Mouse (Mus musculus): ENCODE measurements around the gene Dennd6a. TPM values are rescaled to one million over a fixed set of nuclear protein-coding genes. Genes with fewer than 3 reads are reported as not detected.

Gene Dennd6a
- polyA plus RNA-seq, 1 experiment from 2014 or later: 32.0 TPM

DNA sequence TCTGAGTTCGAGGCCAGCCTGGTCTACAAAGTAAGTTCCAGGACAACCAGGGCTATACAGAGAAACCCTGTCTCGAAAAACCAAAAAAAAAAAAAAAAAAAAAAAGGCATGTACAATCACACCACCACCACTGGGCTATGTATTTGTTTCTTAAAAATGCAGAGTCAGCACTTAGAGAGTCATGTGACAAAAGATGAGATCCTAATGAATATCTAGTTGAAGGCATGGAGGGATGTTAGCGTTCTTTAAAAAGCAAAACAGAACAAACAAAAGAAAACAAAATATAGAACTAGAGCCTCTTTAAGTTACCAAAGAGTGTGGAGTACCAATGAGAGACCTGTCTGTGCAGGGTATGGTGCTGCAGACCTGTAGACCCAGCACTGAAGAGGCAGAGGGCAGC, 10.0 kb downstream of the Dennd6a start:
- 94% methylated on average over 2 of the region's 3 CpGs for WGBS
- H3K27ac ChIP-seq: no peak overlapping the region
- no peaks in the 10 kb centered on the region for H3K9me3 ChIP-seq
- no peaks in the 10 kb centered on the region for H3K27me3 ChIP-seq (ENCODE audit: insufficient read depth, poor library complexity, severe bottlenecking)
- no peak for DNase-seq (ENCODE audit: low spot score)
- H3K4me1 ChIP-seq: peaks cover 19% of the 10 kb centered on the region
- peaks cover 9% of the 10 kb centered on the region for H3K36me3 ChIP-seq
- no peak overlapping the region for H3K4me3 ChIP-seq

DNA sequence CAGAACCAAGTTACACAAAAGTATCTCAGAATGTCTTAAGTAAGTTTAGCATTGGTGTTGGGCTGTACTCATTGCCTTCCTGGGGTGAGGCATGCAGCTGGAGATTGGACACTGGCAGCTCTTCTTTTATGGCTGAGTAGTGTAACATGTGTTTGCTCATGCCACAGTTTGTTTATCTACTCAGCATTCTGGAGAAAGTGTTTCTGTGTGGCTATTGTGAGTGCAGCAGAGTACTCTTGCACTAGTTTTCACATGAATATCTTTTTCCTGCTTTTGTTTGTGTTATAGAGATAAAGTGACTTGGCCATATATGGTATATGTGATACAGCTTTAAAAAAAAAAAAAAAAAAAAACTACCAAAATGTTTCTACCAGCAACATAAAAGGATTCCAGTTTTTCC, 13.5 kb downstream of the Dennd6a start:
- Histone ChIP-seq H3K27me3 (ENCODE audit: insufficient read depth, poor library complexity, severe bottlenecking) (no peaks in the 10 kb centered on the region), H3K4me1 (peaks cover 7% of the 10 kb centered on the region), H3K27ac (no peak overlapping the region)

DNA sequence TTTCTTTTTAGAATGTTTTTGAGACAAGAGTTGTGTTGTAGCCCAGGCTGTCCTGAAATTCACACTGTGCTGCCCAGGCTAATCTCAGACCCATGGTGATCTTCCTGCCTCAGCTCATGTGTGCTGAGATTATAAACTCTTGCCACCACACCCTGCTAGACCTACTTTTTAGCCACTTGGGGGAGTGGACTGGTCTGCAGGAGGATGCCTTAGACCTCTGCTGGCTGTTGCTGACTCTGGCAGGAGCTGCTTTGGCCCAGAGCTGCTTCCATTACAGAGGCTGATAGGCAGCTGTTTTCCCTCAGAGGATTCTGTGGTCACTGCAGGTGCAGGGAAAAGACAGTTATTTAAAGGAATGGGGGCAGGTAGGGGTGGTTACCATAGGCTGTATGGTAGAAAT, 17.7 kb downstream of the Dennd6a start:
- H3K36me3 ChIP-seq: peaks cover 10% of the 10 kb centered on the region; the same call in 1 of the 2 replicates
- peak; percentile 53 for DNase-seq (ENCODE audit: low spot score)
- peaks cover 4% of the 10 kb centered on the region; the same call in 1 of the 2 replicates for H3K4me1 ChIP-seq
- no peak overlapping the region for H3K4me3 ChIP-seq
- no peaks in the 10 kb centered on the region for H3K9me3 ChIP-seq
- H3K27me3 ChIP-seq (ENCODE audit: insufficient read depth, poor library complexity, severe bottlenecking): no peaks in the 10 kb centered on the region
- H3K27ac ChIP-seq: no peak overlapping the region

More for the DNA sequence above, 13.5 kb downstream of the Dennd6a start:
- H3K4me3 ChIP-seq: no peak overlapping the region
- DNase-seq (ENCODE audit: low spot score): peak; percentile 53
- no peaks in the 10 kb centered on the region for H3K9me3 ChIP-seq
- peaks cover 6% of the 10 kb centered on the region for H3K36me3 ChIP-seq

DNA sequence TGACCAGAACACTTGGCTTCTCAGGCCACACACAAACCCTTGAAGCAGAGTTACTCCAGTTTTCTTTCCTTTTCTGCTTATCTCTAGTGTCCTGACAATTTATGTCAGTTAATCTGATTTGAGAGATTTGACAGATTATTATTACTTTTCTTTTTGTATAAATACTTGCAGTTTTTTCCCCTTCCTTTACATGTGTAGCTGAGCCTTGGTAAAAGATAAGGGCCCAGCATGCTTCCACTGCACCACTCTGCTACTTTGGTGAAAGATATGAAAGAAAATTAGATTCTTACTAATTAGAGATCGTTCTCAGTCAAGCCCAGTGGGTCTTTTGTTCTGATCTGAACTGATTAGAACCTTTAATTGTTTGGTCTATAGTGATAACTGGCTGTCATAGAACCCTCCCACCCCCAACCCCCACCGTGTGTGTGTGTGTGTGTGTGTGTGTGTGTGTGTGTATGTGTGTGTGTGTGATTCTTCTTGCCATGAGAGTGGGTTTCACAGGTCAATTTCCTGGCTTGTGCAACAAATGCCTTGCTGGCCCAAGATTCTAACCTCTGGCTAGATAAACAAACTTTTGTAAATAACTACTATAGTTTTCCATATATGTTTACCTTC, 19.7 kb downstream of the Dennd6a start:
- Histone ChIP-seq H3K27ac (no peak overlapping the region), H3K9me3 (peaks cover 5% of the 10 kb centered on the region; the same call in 1 of the 2 replicates), H3K4me1 (no peaks in the 10 kb centered on the region), H3K4me3 (no peak overlapping the region), H3K36me3 (peaks cover 30% of the 10 kb centered on the region), H3K27me3 (ENCODE audit: insufficient read depth, poor library complexity, severe bottlenecking) (no peaks in the 10 kb centered on the region)
- WGBS: 72% methylated on average over 2 of the region's 2 CpGs
- peak; percentile 55 for DNase-seq (ENCODE audit: low spot score)

DNA sequence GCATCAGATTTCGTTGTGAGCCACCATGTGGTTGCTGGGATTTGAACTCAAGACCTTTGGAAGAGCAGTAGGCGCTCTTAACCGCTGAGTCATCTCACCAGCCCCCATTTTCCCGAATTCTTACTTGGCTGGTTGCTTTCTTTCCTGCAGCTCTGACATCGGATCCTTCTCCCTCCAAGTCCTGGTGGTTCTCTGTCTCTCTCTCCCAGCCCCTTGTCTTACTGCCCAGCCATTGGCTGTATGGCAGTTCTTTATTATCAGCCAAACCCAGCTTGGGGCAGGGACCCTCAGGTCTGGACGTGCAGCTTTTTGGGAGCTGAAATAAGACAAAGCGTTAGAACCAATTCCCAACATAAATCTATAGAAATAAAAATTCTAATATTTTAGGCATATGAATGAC, 21.5 kb downstream of the Dennd6a start:
- no peak overlapping the region for H3K4me3 ChIP-seq

DNA sequence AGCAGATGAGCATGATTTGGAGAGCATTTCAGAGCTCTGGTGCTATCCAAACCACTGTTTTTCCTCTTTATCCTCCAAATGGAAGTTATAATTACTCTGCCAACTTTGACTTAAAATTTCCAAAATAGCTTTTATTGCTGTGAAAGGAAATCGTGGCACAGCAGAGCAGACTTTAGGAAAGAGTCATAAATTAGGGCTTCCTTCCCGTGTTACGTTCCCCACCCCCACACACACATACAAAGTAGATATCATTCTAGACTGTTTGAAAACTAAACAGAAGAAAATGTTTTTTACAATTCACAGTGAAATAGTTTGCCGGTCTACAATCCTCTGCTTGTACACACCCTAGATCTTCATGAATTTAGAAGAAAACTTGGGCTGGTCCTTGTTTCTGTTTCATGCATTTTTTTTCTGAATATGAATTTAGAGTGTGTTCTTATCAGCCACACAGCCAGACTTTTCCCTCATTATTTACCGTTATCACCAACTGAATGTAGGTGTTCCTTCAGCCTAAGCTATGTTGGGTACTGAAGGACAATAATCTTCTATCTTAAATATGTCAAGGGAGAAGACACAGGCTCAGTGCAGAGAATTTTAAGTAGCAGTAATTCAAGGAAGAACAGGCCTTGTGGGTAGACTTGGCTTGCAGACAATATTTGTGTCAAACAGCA, 22.2 kb downstream of the Dennd6a start:
- Histone ChIP-seq H3K27ac (no peak overlapping the region), H3K27me3 (ENCODE audit: insufficient read depth, poor library complexity, severe bottlenecking) (no peaks in the 10 kb centered on the region), H3K36me3 (peaks cover 41% of the 10 kb centered on the region), H3K9me3 (peaks cover 5% of the 10 kb centered on the region; the same call in 1 of the 2 replicates), H3K4me3 (no peak overlapping the region), H3K4me1 (no peaks in the 10 kb centered on the region)
- DNase-seq (ENCODE audit: low spot score): peak; percentile 24
- 75% methylated on average over 5 of the region's 5 CpGs for WGBS

More for the DNA sequence above, 21.5 kb downstream of the Dennd6a start:
- peak; percentile 74 for DNase-seq (ENCODE audit: low spot score)
- Histone ChIP-seq H3K36me3 (peaks cover 41% of the 10 kb centered on the region), H3K27me3 (ENCODE audit: insufficient read depth, poor library complexity, severe bottlenecking) (no peaks in the 10 kb centered on the region), H3K9me3 (peaks cover 5% of the 10 kb centered on the region; the same call in 1 of the 2 replicates), H3K27ac (no peak overlapping the region), H3K4me1 (no peaks in the 10 kb centered on the region)
- WGBS: 84% methylated on average over 7 of the region's 7 CpGs

- no peak for DNase-seq (ENCODE audit: low spot score)
- no peak overlapping the region for H3K4me3 ChIP-seq
- H3K27ac ChIP-seq: no peak overlapping the region
- no peaks in the 10 kb centered on the region for H3K9me3 ChIP-seq
- H3K4me1 ChIP-seq: no peaks in the 10 kb centered on the region
- H3K27me3 ChIP-seq (ENCODE audit: insufficient read depth, poor library complexity, severe bottlenecking): no peaks in the 10 kb centered on the region
- peaks cover 66% of the 10 kb centered on the region for H3K36me3 ChIP-seq
- 87% methylated on average over 4 of the region's 4 CpGs for WGBS
Observed at GRCm38 (mm10) chr14:26605354-26605753, 31.7 kb downstream of the Dennd6a start.

DNA sequence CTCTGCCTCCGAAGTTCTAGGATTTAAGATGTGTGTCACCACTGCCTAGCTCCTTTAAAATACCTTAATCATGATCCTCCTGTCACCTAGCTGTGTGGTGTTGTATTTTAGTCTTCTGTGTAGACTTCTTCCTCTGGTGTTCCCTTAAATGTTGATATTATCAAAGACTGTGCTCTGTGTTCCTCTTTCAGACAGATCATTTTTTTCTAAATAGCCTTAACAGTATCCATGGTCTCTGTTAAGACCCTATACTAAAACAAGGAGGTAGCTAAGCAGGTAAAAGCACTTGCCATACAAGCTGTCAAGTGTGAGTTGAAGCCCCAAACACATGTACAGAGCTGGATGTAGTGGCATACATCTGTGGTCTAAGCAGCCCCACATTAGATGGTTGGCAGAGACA, 36.0 kb downstream of the Dennd6a start:
- Histone ChIP-seq H3K4me3 (no peak overlapping the region), H3K4me1 (no peaks in the 10 kb centered on the region), H3K27me3 (ENCODE audit: insufficient read depth, poor library complexity, severe bottlenecking) (no peaks in the 10 kb centered on the region), H3K9me3 (no peaks in the 10 kb centered on the region), H3K36me3 (peaks cover 79% of the 10 kb centered on the region), H3K27ac (no peak overlapping the region)
- 88% methylated on average over 1 of the region's 1 CpGs for WGBS
- DNase-seq (ENCODE audit: low spot score): no peak

DNA sequence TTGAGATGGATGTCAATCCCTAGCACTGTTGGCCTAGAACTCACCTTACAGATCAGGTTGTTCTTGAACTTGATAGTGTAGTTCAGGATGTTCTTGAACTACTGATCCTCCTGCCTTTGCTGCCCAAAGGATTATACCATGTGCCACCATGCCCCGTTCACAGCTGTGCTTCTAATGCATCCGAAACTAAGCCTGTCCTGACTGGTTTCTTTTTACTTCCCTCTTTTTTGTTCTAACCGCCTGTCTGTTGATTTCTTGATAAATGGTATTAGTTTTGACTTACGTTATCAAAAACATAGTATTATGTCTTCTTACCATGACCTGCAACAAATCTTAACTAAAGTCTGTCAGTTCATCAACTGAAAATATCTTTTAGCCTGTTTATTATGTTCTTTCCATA, 37.0 kb downstream of the Dennd6a start:
- no peak for DNase-seq (ENCODE audit: low spot score)
- peaks cover 74% of the 10 kb centered on the region for H3K36me3 ChIP-seq
- WGBS: 96% methylated on average over 4 of the region's 4 CpGs
- no peaks in the 10 kb centered on the region for H3K27me3 ChIP-seq (ENCODE audit: insufficient read depth, poor library complexity, severe bottlenecking)
- no peak overlapping the region for H3K4me3 ChIP-seq
- H3K9me3 ChIP-seq: no peaks in the 10 kb centered on the region
- no peak overlapping the region for H3K27ac ChIP-seq
- H3K4me1 ChIP-seq: no peaks in the 10 kb centered on the region

- 84% methylated on average over 4 of the region's 4 CpGs for WGBS
- no peaks in the 10 kb centered on the region for H3K4me1 ChIP-seq
- H3K4me3 ChIP-seq: no peak overlapping the region
- no peak for DNase-seq (ENCODE audit: low spot score)
- H3K27me3 ChIP-seq (ENCODE audit: insufficient read depth, poor library complexity, severe bottlenecking): no peaks in the 10 kb centered on the region
- no peaks in the 10 kb centered on the region for H3K9me3 ChIP-seq
- peaks cover 87% of the 10 kb centered on the region for H3K36me3 ChIP-seq
- H3K27ac ChIP-seq: no peak overlapping the region
Observed at GRCm38 (mm10) chr14:26625301-26625700, 51.6 kb downstream of the Dennd6a start.

- H3K27me3 ChIP-seq (ENCODE audit: insufficient read depth, poor library complexity, severe bottlenecking): no peaks in the 10 kb centered on the region
- no peaks in the 10 kb centered on the region for H3K9me3 ChIP-seq
- DNase-seq (ENCODE audit: low spot score): no peak
- H3K36me3 ChIP-seq: peaks cover 82% of the 10 kb centered on the region
- H3K27ac ChIP-seq: no peak overlapping the region
- no peak overlapping the region for H3K4me3 ChIP-seq
- no peaks in the 10 kb centered on the region for H3K4me1 ChIP-seq
- WGBS: 85% methylated on average over 5 of the region's 5 CpGs
Observed at GRCm38 (mm10) chr14:26626605-26627140, 53.0 kb downstream of the Dennd6a start.

- H3K27ac ChIP-seq: peak overlapping the region; percentile 99
- peaks cover 9% of the 10 kb centered on the region; the same call in 1 of the 2 replicates for H3K4me1 ChIP-seq
- H3K27me3 ChIP-seq (ENCODE audit: insufficient read depth, poor library complexity, severe bottlenecking): no peaks in the 10 kb centered on the region
- H3K4me3 ChIP-seq: peak overlapping the region; percentile 93
- H3K9me3 ChIP-seq: no peaks in the 10 kb centered on the region
- peaks cover 6% of the 10 kb centered on the region; the same call in 1 of the 2 replicates for H3K36me3 ChIP-seq
- DNase-seq (ENCODE audit: low spot score): no peak
- WGBS: 29% methylated on average over 17 of the region's 17 CpGs
Observed at GRCm38 (mm10) chr14:26637025-26637850, 63.6 kb downstream of the Dennd6a start.

Measured in heart, embryonic 10.5 days (tissue).